Mouse (Mus musculus): ENCODE measurements at regions not wholly inside any gene's neighbourhood (a gene's known extent, or its start where the extent isn't known, plus 50 kb on each side); places are given as distances from the start of the nearest gene placed in this dataset.

- no peak overlapping the region for H3K27ac ChIP-seq (ENCODE audit: insufficient read depth, low read length)
- peaks cover 2% of the 10 kb centered on the region for H3K4me1 ChIP-seq (ENCODE audit: control insufficient read depth, insufficient read depth, low read length)
- H3K9ac ChIP-seq (ENCODE audit: low read depth, poor library complexity, severe bottlenecking) = no peak overlapping the region
- no peak for TF ChIP-seq EP300 (IDR thresholded peaks at IDR 0.05; ENCODE audit: insufficient read depth, low read depth, low read length)
- TF ChIP-seq CTCF (IDR thresholded peaks at IDR 0.05; ENCODE audit: low read depth, low read length) = no peak
- no peaks in the 10 kb centered on the region for H3K9me3 ChIP-seq (replicated peaks; ENCODE audit: control insufficient read depth, insufficient read depth, low read length, poor library complexity, severe bottlenecking)
- H3K36me3 ChIP-seq (ENCODE audit: control insufficient read depth, insufficient read depth, low read length, poor library complexity, severe bottlenecking) = no peaks in the 10 kb centered on the region
- H3K4me3 ChIP-seq (ENCODE audit: low read depth, low read length) = no peak overlapping the region
- H3K27me3 ChIP-seq (ENCODE audit: control insufficient read depth, insufficient read depth, low read length, poor library complexity, severe bottlenecking) = peaks cover 6% of the 10 kb centered on the region
Observed at GRCm38 (mm10) chr13:83737031-83737825, 233.4 kb downstream of the Mef2c start.

GRCm38 (mm10) chr13:83737826-83738527, 234.1 kb downstream of the Mef2c start:
- Histone ChIP-seq H3K9me3 (replicated peaks; ENCODE audit: control insufficient read depth, insufficient read depth, low read length, poor library complexity, severe bottlenecking) (no peaks in the 10 kb centered on the region), H3K36me3 (ENCODE audit: control insufficient read depth, insufficient read depth, low read length, poor library complexity, severe bottlenecking) (no peaks in the 10 kb centered on the region), H3K4me1 (ENCODE audit: control insufficient read depth, insufficient read depth, low read length) (peaks cover 2% of the 10 kb centered on the region), H3K27me3 (ENCODE audit: control insufficient read depth, insufficient read depth, low read length, poor library complexity, severe bottlenecking) (peaks cover 4% of the 10 kb centered on the region), H3K27ac (ENCODE audit: insufficient read depth, low read length) (no peak overlapping the region), H3K9ac (ENCODE audit: low read depth, poor library complexity, severe bottlenecking) (no peak overlapping the region), H3K4me3 (ENCODE audit: low read depth, low read length) (no peak overlapping the region)
- TF ChIP-seq POLR2A (IDR thresholded peaks at IDR 0.05; ENCODE audit: insufficient read depth, low read length) (no peak), CTCF (IDR thresholded peaks at IDR 0.05; ENCODE audit: low read depth, low read length) (no peak), EP300 (IDR thresholded peaks at IDR 0.05; ENCODE audit: insufficient read depth, low read depth, low read length) (no peak)

- Histone ChIP-seq H3K4me3 (ENCODE audit: low read depth, low read length) (no peak overlapping the region), H3K9ac (ENCODE audit: low read depth, poor library complexity, severe bottlenecking) (no peak overlapping the region), H3K36me3 (ENCODE audit: control insufficient read depth, insufficient read depth, low read length, poor library complexity, severe bottlenecking) (no peaks in the 10 kb centered on the region), H3K27me3 (ENCODE audit: control insufficient read depth, insufficient read depth, low read length, poor library complexity, severe bottlenecking) (0 out of 2 replicates have a peak, but pooled peaks cover 4% of the 10 kb centered on the region), H3K27ac (ENCODE audit: insufficient read depth, low read length) (no peak overlapping the region), H3K4me1 (ENCODE audit: control insufficient read depth, insufficient read depth, low read length) (peaks cover 2% of the 10 kb centered on the region), H3K9me3 (replicated peaks; ENCODE audit: control insufficient read depth, insufficient read depth, low read length, poor library complexity, severe bottlenecking) (no peaks in the 10 kb centered on the region)
- no peak for TF ChIP-seq EP300 (IDR thresholded peaks at IDR 0.05; ENCODE audit: insufficient read depth, low read depth, low read length)
- no peak for TF ChIP-seq POLR2A (IDR thresholded peaks at IDR 0.05; ENCODE audit: insufficient read depth, low read length)
- TF ChIP-seq CTCF (IDR thresholded peaks at IDR 0.05; ENCODE audit: low read depth, low read length) = no peak
Observed at GRCm38 (mm10) chr13:83738528-83738981, 234.7 kb downstream of the Mef2c start.

GRCm38 (mm10) chr13:83739131-83739530, 235.3 kb downstream of the Mef2c start:
- no peak overlapping the region for H3K27ac ChIP-seq (ENCODE audit: insufficient read depth, low read length)
- no peak for TF ChIP-seq EP300 (IDR thresholded peaks at IDR 0.05; ENCODE audit: insufficient read depth, low read depth, low read length)
- no peak for TF ChIP-seq POLR2A (IDR thresholded peaks at IDR 0.05; ENCODE audit: insufficient read depth, low read length)
- TF ChIP-seq CTCF (IDR thresholded peaks at IDR 0.05; ENCODE audit: low read depth, low read length) = no peak
- H3K27me3 ChIP-seq (ENCODE audit: control insufficient read depth, insufficient read depth, low read length, poor library complexity, severe bottlenecking) = 0 out of 2 replicates have a peak, but pooled peaks cover 2% of the 10 kb centered on the region
- H3K4me1 ChIP-seq (ENCODE audit: control insufficient read depth, insufficient read depth, low read length) = peaks cover 2% of the 10 kb centered on the region
- H3K36me3 ChIP-seq (ENCODE audit: control insufficient read depth, insufficient read depth, low read length, poor library complexity, severe bottlenecking) = no peaks in the 10 kb centered on the region
- H3K9me3 ChIP-seq (replicated peaks; ENCODE audit: control insufficient read depth, insufficient read depth, low read length, poor library complexity, severe bottlenecking) = no peaks in the 10 kb centered on the region
- H3K9ac ChIP-seq (ENCODE audit: low read depth, poor library complexity, severe bottlenecking) = no peak overlapping the region
- no peak overlapping the region for H3K4me3 ChIP-seq (ENCODE audit: low read depth, low read length)

- Histone ChIP-seq H3K27me3 (ENCODE audit: control insufficient read depth, insufficient read depth, low read length, poor library complexity, severe bottlenecking) (0 out of 2 replicates have a peak, but pooled peaks cover 2% of the 10 kb centered on the region), H3K4me3 (ENCODE audit: low read depth, low read length) (no peak overlapping the region), H3K27ac (ENCODE audit: insufficient read depth, low read length) (no peak overlapping the region), H3K36me3 (ENCODE audit: control insufficient read depth, insufficient read depth, low read length, poor library complexity, severe bottlenecking) (no peaks in the 10 kb centered on the region), H3K4me1 (ENCODE audit: control insufficient read depth, insufficient read depth, low read length) (peaks cover 2% of the 10 kb centered on the region), H3K9me3 (replicated peaks; ENCODE audit: control insufficient read depth, insufficient read depth, low read length, poor library complexity, severe bottlenecking) (no peaks in the 10 kb centered on the region), H3K9ac (ENCODE audit: low read depth, poor library complexity, severe bottlenecking) (no peak overlapping the region)
- TF ChIP-seq EP300 (IDR thresholded peaks at IDR 0.05; ENCODE audit: insufficient read depth, low read depth, low read length) = no peak
- no peak for TF ChIP-seq POLR2A (IDR thresholded peaks at IDR 0.05; ENCODE audit: insufficient read depth, low read length)
- no peak for TF ChIP-seq CTCF (IDR thresholded peaks at IDR 0.05; ENCODE audit: low read depth, low read length)
Observed at GRCm38 (mm10) chr13:83739541-83740061, 235.8 kb downstream of the Mef2c start.

All from ES-Bruce4 (cell line).